Mouse (Mus musculus) midbrain, embryonic 13.5 days (tissue): ENCODE results near the gene Fgf11. TPM values are rescaled to one million over a fixed set of nuclear protein-coding genes. Genes with fewer than 3 reads are reported as not detected.

Experiments used
- ATAC-seq: fragments of 200-750 bp; cut with Nextera tagmentation; 2 replicates; pipeline ENCODE4 v1.8.0; 2017; ENCODE audit warnings: mild to moderate bottlenecking, moderate TSS enrichment, moderate library complexity
- H3K27ac ChIP-seq: fragments of 300-500 bp; sonication (generic); 2 replicates; pipeline ENCODE4 v1.5.1; 2015; ENCODE audit warnings: inconsistent platforms, mild to moderate bottlenecking, moderate library complexity
- H3K27me3 ChIP-seq: fragments of 300-500 bp; sonication (generic); 2 replicates; pipeline ENCODE4 v1.6.1; 2015; ENCODE audit warnings: mild to moderate bottlenecking, inconsistent platforms
- H3K36me3 ChIP-seq: fragments of 300-500 bp; sonication (generic); 2 replicates; pipeline ENCODE4 v1.6.1; 2015; ENCODE audit warnings: mild to moderate bottlenecking, inconsistent platforms
- H3K4me1 ChIP-seq: fragments of 300-500 bp; sonication (generic); replicated peaks from 2 replicates; pipeline ENCODE4 v1.6.1; 2015; ENCODE audit warnings: inconsistent platforms
- H3K4me2 ChIP-seq: fragments of 300-500 bp; sonication (generic); replicated peaks from 2 replicates; pipeline ENCODE4 v1.6.1; 2015; ENCODE audit warnings: moderate library complexity, mild to moderate bottlenecking, inconsistent platforms
- H3K4me3 ChIP-seq: fragments of 300-500 bp; sonication (generic); replicated peaks from 2 replicates; pipeline ENCODE4 v1.5.1; 2015; ENCODE audit warnings: mild to moderate bottlenecking, inconsistent platforms
- H3K9ac ChIP-seq: fragments of 300-500 bp; sonication (generic); replicated peaks from 2 replicates; pipeline ENCODE4 v1.6.1; 2015; ENCODE audit warnings: mild to moderate bottlenecking, inconsistent platforms
- H3K9me3 ChIP-seq: fragments of 300-500 bp; sonication (generic); 2 replicates; pipeline ENCODE4 v1.6.1; 2016; ENCODE audit warnings: mild to moderate bottlenecking, inconsistent platforms
- WGBS: fragments of 180-500 bp; shearing (Covaris S2); methylation state at CpG from one replicate; pipeline ENCODE4 v1.1.7; 2015; 5-methylcytosine and 5-hydroxymethylcytosine counted together
- polyA plus RNA-seq: library from polyadenylated mRNA; unstranded; fragments of >200 nt; fragmentation: Nextera tagmentation; extraction: Ambion mirVana; gene quantifications from 2 replicates; pipeline ENCODE4 v1.2.1, GENCODE M21; 2015

Fgf11 gene
- polyA plus RNA-seq, 1 experiment from 2014 or later: 4.4 TPM

DNA sequence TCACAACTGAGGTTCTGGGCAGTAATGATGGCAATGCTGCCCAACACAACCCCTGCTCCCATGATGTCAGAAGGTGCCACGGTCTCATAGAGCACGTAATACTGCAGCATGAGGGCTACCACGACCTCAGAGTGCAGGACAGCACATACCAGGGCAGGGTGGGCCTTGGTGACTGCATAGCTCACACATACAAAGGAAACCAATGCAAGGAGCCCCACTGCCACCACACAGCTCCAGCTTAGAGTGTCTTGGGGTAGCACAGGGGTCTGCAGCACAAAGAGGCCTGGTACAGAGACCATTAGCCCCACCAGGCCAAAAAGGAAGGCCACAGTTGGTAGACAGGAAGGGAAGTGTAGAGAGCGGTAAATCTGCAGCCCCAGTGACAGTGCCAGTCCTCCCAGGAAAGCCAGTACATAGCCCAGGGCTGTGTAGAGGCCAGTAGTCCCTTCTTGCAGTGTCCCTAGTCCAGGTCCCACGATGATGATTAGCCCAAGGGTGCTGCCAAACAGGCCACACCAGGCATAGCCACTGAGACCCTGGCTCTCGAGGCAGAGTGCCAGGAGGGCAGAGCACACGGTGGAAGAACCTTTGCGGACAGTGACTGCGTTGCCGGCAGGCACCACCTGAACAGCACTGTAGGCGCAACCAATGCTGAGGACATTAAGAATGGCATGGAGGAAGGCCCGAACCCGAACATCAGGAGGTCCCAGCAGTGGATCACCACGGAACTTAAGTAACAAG, 41.3 kb downstream of the Fgf11 start:
- WGBS: 76% methylated on average over 14 of the region's 14 CpGs
- peaks cover 47% of the 10 kb centered on the region for H3K4me1 ChIP-seq
- no peak for ATAC-seq
- H3K9me3 ChIP-seq: no peaks in the 10 kb centered on the region
- H3K27me3 ChIP-seq: no peaks in the 10 kb centered on the region
- peak overlapping the region; percentile 74 for H3K9ac ChIP-seq
- H3K4me3 ChIP-seq: peak overlapping the region; percentile 64
- no peaks in the 10 kb centered on the region for H3K36me3 ChIP-seq
- H3K4me2 ChIP-seq: peak overlapping the region; percentile 84
- H3K27ac ChIP-seq: peak overlapping the region; percentile 97

DNA sequence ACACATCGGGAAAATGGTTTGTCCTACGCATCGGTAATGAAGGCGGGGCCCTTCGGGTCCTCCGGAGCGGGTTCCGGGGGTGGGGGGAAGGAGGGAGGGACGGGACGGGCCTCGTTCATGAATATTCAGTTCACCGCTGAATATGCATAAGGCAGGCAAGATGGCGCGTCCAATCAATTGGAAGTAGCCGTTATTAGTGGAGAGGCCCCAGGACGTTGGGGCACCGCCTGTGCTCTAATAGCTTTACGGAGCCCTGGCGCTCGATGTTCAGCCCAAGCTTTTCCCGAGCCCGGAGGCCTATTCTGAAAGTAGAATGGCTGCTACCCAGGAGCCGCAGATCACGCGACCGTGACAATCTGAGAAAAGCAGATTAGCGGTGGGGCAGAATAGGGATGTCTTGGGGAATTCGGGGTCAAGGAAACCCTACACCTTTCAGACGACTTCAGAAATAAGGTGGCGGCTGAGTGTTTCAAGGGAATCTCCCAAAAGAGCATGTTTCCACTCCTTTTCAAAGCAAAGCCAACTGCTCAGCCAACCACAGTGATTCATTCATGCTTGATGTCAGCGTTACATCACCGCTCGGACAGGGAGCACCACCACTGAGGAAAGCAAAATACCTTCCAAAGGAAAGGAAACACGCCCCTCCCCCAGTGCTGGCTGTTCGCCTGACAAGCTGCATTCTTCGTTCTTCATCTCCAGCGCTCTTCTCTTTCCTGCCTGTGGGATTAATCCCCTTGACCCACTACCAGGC, 42.5 kb downstream of the Fgf11 start:
- peaks cover 55% of the 10 kb centered on the region for H3K4me1 ChIP-seq
- peak overlapping the region; percentile 97 for H3K27ac ChIP-seq
- no peaks in the 10 kb centered on the region for H3K36me3 ChIP-seq
- no peaks in the 10 kb centered on the region for H3K27me3 ChIP-seq
- peak overlapping the region; percentile 84 for H3K4me2 ChIP-seq
- WGBS: 0% methylated on average over 37 of the region's 37 CpGs
- no peaks in the 10 kb centered on the region for H3K9me3 ChIP-seq
- peak; percentile 86 for ATAC-seq
- peak overlapping the region; percentile 64 for H3K4me3 ChIP-seq
- H3K9ac ChIP-seq: peak overlapping the region; percentile 74

DNA sequence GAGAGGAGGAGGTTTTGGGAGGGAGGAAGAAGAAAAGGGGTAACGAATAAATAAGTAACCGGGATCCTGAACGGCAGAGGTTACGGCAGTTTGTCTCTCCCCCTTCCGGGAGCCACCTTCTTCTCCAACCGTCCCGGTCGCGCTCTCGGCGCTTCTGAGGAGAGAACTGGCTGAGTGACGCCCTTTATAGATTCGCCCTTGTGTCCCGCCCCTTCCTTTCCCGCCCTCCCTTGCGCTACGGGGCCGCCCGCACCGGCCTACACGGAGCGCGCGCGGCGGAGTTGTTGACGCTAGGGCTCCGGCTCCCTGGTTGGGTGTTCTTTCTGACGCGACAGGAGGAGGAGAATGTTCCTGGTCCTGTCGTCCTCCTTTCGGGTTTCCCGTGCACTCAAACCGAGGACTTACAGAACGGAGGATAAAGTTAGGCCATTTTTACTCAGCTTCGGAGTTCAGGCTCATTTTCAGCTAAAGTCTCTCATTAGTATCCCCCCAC, 43.1 kb downstream of the Fgf11 start, which contains the start of gene Polr2a:
Gene Polr2a, minus strand, starts transcription at position 160 of the 493 bp plus-strand sequence.
- under 1% methylated on average over 36 of the region's 36 CpGs for WGBS
- peaks cover 61% of the 10 kb centered on the region for H3K4me1 ChIP-seq
- no peaks in the 10 kb centered on the region for H3K9me3 ChIP-seq
- H3K27ac ChIP-seq: peak within 1 kb of the TSS; percentile 97
- H3K4me2 ChIP-seq: peak within 1 kb of the TSS; percentile 84
- peak within 1 kb of the TSS; percentile 82 for H3K9ac ChIP-seq
- peak; percentile 94 for ATAC-seq
- no peaks in the 10 kb centered on the region for H3K36me3 ChIP-seq
- peak within 1 kb of the TSS; percentile 64 for H3K4me3 ChIP-seq
- no peaks in the 10 kb centered on the region for H3K27me3 ChIP-seq

DNA sequence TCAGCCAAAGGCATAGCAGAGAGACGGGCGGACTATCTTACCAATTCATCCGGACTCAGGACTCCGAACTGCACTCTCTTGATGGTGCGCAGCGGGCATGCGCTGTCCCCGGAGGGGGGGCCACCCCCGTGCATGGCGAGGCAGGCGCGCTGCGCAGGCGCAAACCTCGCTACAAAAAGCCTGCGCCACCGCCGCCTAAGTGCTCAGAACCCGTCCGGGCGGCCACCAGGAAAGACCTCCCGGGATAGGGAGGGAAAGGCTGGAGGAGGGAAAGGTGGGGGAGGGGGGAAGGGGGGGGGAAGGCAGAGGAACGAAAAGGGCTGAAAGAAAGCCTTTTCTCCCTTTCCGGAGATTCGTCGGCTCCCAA, 43.6 kb downstream of the Fgf11 start:
- under 1% methylated on average over 26 of the region's 26 CpGs for WGBS
- Histone ChIP-seq H3K4me1 (peaks cover 63% of the 10 kb centered on the region), H3K27me3 (no peaks in the 10 kb centered on the region), H3K4me2 (peak overlapping the region; percentile 84), H3K4me3 (peak overlapping the region; percentile 64), H3K9me3 (no peaks in the 10 kb centered on the region), H3K36me3 (no peaks in the 10 kb centered on the region), H3K9ac (peak overlapping the region; percentile 82), H3K27ac (peak overlapping the region; percentile 97)
- peak; percentile 84 for ATAC-seq

DNA sequence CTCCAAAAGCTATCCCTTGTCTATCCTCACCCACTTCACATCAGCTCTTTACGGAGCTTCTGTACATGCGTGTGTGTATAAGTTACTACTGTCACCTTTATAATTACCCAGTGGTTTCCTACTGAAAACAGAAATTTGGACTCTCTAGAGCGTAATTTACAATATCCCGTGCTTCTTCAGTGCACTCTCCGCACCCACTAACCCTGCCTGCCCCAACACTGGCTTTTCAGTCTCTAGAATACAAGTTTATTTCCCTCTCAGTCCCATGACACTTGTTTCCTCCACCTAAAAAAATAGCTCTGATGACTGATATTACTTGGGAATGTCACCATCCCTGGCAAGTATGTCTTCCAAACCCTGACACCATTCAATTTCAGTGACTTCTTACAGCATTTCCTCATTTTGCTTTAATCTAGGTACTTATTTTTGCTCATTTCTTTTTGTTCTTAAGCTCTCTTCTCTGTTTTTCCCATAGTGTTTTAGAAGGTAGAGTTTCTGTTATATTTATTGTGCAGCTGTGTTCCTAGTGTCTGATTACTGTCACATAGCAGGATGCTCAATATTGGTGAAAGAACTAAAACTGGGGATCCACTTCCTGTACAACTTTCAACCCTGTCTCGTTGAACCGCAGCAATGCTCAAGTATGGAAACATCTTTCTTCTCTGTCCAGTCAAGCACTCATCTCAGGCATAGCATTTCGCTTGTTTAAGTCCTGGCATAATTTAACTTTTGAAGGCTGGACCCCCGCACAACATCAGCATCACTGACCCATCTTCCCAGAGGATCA, 44.2 kb downstream of the Fgf11 start:
- Histone ChIP-seq H3K36me3 (no peaks in the 10 kb centered on the region), H3K9me3 (no peaks in the 10 kb centered on the region), H3K27ac (peak overlapping the region; percentile 97), H3K27me3 (no peaks in the 10 kb centered on the region), H3K9ac (peak overlapping the region; percentile 82), H3K4me3 (peak overlapping the region; percentile 64), H3K4me2 (peak overlapping the region; percentile 84), H3K4me1 (peaks cover 69% of the 10 kb centered on the region)
- ATAC-seq: no peak
- 45% methylated on average over 9 of the region's 9 CpGs for WGBS

DNA sequence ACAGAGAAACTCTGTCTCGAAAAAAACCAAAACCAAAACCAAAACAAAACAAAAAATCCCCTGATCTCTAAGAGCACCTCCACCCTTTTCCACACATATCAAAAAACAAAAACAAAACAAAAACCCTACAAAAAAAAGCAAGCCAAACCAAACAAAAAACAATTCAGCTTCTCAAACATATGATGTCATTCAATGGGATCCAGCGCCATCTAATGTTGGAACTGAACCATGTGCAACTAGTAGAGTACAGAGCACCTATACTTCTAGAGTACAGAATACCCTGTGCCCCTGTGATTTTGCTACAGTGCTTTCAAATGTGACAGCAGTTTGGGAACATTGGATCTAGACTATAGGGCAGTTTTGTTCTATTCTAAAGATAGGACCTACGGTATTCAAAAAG, 47.0 kb downstream of the Fgf11 start:
- Histone ChIP-seq H3K36me3 (no peaks in the 10 kb centered on the region), H3K4me2 (peak overlapping the region; percentile 84), H3K4me1 (peaks cover 69% of the 10 kb centered on the region), H3K27ac (no peak overlapping the region), H3K9ac (no peak overlapping the region), H3K27me3 (no peaks in the 10 kb centered on the region), H3K4me3 (peak overlapping the region; percentile 20), H3K9me3 (no peaks in the 10 kb centered on the region)
- WGBS: 56% methylated on average over 3 of the region's 3 CpGs
- ATAC-seq: no peak

DNA sequence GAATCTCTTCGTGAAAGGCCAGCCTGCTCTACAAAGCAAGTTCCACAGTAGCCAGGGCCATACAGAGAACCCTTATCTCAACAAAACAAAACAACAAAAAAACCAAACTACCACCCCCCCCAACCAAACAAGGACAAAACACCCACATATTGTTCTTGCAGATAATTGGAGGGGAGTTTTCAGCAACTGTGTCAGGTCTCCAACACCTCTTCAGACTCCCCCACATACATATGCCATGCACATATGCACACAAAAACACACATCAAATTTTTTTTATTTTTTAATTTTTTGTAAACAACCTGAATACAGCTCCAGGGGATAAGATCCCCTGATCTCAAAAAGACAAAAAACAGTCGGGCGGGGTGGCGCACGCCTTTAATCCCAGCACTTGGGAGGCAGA, 47.4 kb downstream of the Fgf11 start:
- Histone ChIP-seq H3K4me2 (peak overlapping the region; percentile 84), H3K36me3 (no peaks in the 10 kb centered on the region), H3K9me3 (no peaks in the 10 kb centered on the region), H3K4me1 (peaks cover 65% of the 10 kb centered on the region), H3K9ac (no peak overlapping the region), H3K4me3 (peak overlapping the region; percentile 20; the same call in 1 of the 2 replicates), H3K27me3 (no peaks in the 10 kb centered on the region), H3K27ac (no peak overlapping the region)
- ATAC-seq: no peak
- WGBS: 91% methylated on average over 5 of the region's 5 CpGs

DNA sequence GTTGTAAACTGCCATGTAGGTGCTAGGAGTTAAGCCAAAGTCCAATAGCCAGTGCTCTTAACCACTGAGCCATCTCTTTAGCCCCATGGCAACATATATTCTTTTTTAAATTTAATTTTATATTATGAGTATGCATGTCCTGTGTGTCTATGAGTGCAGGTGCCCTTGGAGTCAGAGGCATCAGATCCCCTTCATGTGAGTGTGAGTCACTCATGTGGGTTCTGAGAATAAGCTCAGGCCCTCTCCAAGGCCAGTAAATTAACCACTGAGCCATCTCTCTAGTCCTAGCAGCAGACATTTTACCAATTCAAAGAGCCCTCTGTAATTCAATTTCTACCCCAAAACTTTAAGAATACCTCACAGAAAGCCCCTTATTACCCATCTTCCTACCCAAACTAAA, 49.0 kb downstream of the Fgf11 start:
- Histone ChIP-seq H3K4me2 (no peak overlapping the region), H3K27me3 (no peaks in the 10 kb centered on the region), H3K36me3 (peaks cover 5% of the 10 kb centered on the region), H3K9ac (no peak overlapping the region), H3K4me3 (no peak overlapping the region), H3K27ac (no peak overlapping the region), H3K9me3 (no peaks in the 10 kb centered on the region), H3K4me1 (peaks cover 64% of the 10 kb centered on the region)
- ATAC-seq: no peak

DNA sequence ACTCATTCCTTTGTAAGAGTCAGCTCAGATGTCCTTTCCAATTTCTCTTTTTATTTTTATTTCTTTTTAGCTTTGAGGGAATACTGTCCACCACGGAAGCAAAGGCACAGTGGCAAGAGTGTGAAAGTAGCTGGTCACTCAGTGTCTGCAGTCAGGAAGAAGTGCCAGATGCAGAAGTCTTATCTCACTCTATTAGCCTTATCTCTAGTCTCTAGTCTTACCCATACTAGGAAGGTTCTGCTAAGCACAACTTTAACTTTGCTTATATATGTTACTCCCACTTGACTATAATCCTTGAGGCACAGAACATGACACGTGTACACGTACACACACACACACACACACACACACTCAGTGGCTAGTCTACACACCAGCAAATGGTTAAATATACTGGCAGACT, 50.0 kb downstream of the Fgf11 start:
- no peak overlapping the region for H3K4me3 ChIP-seq
- H3K9me3 ChIP-seq: no peaks in the 10 kb centered on the region
- no peak overlapping the region for H3K4me2 ChIP-seq
- H3K36me3 ChIP-seq: peaks cover 13% of the 10 kb centered on the region
- no peak overlapping the region for H3K9ac ChIP-seq
- no peaks in the 10 kb centered on the region for H3K27me3 ChIP-seq
- peaks cover 53% of the 10 kb centered on the region for H3K4me1 ChIP-seq
- WGBS: 88% methylated on average over 3 of the region's 3 CpGs
- ATAC-seq: no peak
- H3K27ac ChIP-seq: no peak overlapping the region
